Mouse (Mus musculus) gastrocnemius, adult 8-10 months (tissue): ENCODE data around the gene Ctdsp1. TPM values are rescaled to one million over a fixed set of nuclear protein-coding genes. Genes with fewer than 3 reads are reported as not detected.
"Not testable (repeated sequence)": the region's sequence is repeated elsewhere in the genome, so short reads cannot be mapped to it uniquely, and the experiment has no call there.

Experiments used
- DNase-seq, 2 experiments: peaks; one replicate each; pipeline ENCODE4 v3.0.0; 2022; ENCODE audit warnings: low spot score in 2 of 2
- total RNA-seq, 4 experiments: library from RNA; stranded (reverse); gene quantifications; 2 replicates each; pipeline ENCODE4 v1.2.4; 2022

Ctdsp1 gene
- total RNA-seq, 4 experiments from 2014 or later, result 105 to 110 (median 107) TPM

GRCm38 (mm10) chr1:74396456-74397222, 5.3 kb downstream of the Ctdsp1 start:
- DNase-seq, result not testable (repeated sequence)

- DNase-seq, result peak; percentile 99 to 100
Observed at GRCm38 (mm10) chr1:74397268-74397918, 6.1 kb downstream of the Ctdsp1 start.

GRCm38 (mm10) chr1:74397919-74398451, 6.7 kb downstream of the Ctdsp1 start:
- DNase-seq, result peak; percentile 66 to 70

- DNase-seq, result no peak
Observed at GRCm38 (mm10) chr1:74400531-74400930, 9.2 kb downstream of the Ctdsp1 start.

GRCm38 (mm10) chr1:74401015-74401702, 9.8 kb downstream of the Ctdsp1 start:
- DNase-seq, result no peak

- no peak for DNase-seq
Observed at GRCm38 (mm10) chr1:74404206-74404605, 12.9 kb downstream of the Ctdsp1 start.

- no peak for DNase-seq
Observed at GRCm38 (mm10) chr1:74408589-74409504, 17.5 kb downstream of the Ctdsp1 start, which contains the start of gene Vil1. Gene Vil1, plus strand, starts transcription at chr1:74409376.

- no peak for DNase-seq
Observed at GRCm38 (mm10) chr1:74411753-74412325, 20.5 kb downstream of the Ctdsp1 start.

- no peak for DNase-seq
Observed at GRCm38 (mm10) chr1:74412711-74413110, 21.4 kb downstream of the Ctdsp1 start.

- no peak for DNase-seq
Observed at GRCm38 (mm10) chr1:74415143-74415542, 23.8 kb downstream of the Ctdsp1 start.

GRCm38 (mm10) chr1:74418747-74419439, 27.6 kb downstream of the Ctdsp1 start:
- DNase-seq, result no peak

- no peak for DNase-seq
Observed at GRCm38 (mm10) chr1:74419440-74419794, 28.1 kb downstream of the Ctdsp1 start.

- no peak for DNase-seq
Observed at GRCm38 (mm10) chr1:74423147-74423546, 31.8 kb downstream of the Ctdsp1 start.

GRCm38 (mm10) chr1:74425845-74426244, 34.5 kb downstream of the Ctdsp1 start:
- no peak for DNase-seq

GRCm38 (mm10) chr1:74433220-74433619, 41.9 kb downstream of the Ctdsp1 start:
- no peak for DNase-seq

GRCm38 (mm10) chr1:74434596-74434995, 43.3 kb downstream of the Ctdsp1 start:
- DNase-seq, result no peak

- DNase-seq, result no peak
Observed at GRCm38 (mm10) chr1:74435563-74435962, 44.3 kb downstream of the Ctdsp1 start.

GRCm38 (mm10) chr1:74437702-74438427, 46.6 kb downstream of the Ctdsp1 start:
- no peak for DNase-seq

- no peak for DNase-seq
Observed at GRCm38 (mm10) chr1:74439166-74439876, 48.0 kb downstream of the Ctdsp1 start.
